Mouse (Mus musculus): ENCODE measurements around the gene Cpne9. TPM values are rescaled to one million over a fixed set of nuclear protein-coding genes. Genes with fewer than 3 reads are reported as not detected.

The Cpne9 gene
- 0.06 TPM in 1 of 2 replicates, not detected in the other for polyA plus RNA-seq (2015; fragmentation: Nextera tagmentation; extraction: Ambion mirVana)

DNA sequence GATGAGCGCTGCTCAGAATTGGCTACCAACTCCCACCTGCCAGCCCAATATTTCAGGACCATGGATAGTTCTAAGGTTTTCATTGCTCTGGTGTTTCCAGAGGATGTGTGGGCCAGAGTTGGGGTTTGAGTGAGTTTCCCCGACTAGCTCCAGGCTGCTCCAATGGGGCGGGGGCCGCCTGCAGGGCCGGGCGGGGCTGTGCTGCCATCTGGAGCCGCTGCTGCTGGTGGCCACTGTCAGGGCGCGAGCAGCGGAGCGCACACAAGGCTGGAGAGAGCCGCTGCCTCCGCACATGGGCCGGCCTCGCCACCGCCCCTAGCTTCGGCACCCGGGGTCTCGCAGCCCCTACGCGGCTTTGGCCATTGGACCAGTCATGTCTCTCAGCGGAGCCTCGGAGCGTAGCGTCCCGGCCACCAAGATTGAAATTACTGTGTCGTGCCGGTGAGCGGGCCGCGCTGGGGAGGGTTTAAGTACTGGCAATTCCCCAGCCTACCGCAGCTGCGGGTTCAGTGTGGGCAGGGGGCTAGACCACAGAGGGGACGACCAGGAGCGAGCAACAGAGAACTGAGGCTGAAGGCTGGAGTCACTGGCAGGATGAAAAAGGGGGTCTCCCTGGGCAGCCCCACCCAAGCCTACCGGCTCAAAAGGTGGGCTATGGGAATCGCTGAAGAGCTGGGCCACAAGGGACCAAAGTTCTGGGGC lies at the start of gene Cpne9:
Gene Cpne9, plus strand, starts transcription at position 207 of the 702 bp plus-strand sequence.
- 2% methylated on average over 37 of the region's 37 CpGs for WGBS
- H3K27ac ChIP-seq (ENCODE audit: low read length): no peak within 1 kb of the TSS
- ATAC-seq (ENCODE audit: insufficient read depth, low FRiP score): no peak
- H3K9me3 ChIP-seq (replicated peaks; ENCODE audit: control insufficient read depth, low read length): no peaks in the 10 kb centered on the region
- peaks cover 31% of the 10 kb centered on the region for H3K27me3 ChIP-seq (ENCODE audit: control insufficient read depth, insufficient read depth, low read length)
- peaks cover 5% of the 10 kb centered on the region; the same call in 1 of the 2 replicates for H3K4me1 ChIP-seq (ENCODE audit: control insufficient read depth, insufficient read depth, low read length)
- H3K36me3 ChIP-seq (ENCODE audit: control insufficient read depth, insufficient read depth, low read length): no peaks in the 10 kb centered on the region
- H3K9ac ChIP-seq (ENCODE audit: low read length): no peak within 1 kb of the TSS
- H3K4me3 ChIP-seq (replicated peaks; ENCODE audit: low read length): peak within 1 kb of the TSS; percentile 19
- peak within 1 kb of the TSS; percentile 23 for H3K4me2 ChIP-seq (ENCODE audit: low read depth, low read length)

DNA sequence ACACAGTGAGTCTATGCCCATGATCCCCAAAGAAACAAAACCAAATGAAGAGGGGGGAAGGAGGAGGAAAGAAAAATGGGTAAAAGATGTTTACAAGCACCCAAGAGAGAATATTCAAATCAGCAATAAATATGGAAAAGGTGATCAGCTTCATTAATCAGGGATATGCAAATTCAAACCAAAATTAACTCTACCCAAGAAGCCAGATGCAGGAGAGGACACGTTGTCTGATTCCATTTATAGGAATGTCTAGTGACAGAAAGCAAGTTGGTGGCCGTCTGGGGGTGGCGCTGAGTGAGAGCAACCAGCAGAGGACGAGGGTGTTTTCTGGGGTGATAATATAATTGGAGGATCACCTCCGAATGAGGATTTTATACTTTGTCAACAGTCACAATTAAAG lies 47.0 kb upstream of the Cpne9 start:
- Histone ChIP-seq H3K36me3 (ENCODE audit: control insufficient read depth, insufficient read depth, low read length) (no peaks in the 10 kb centered on the region), H3K4me3 (replicated peaks; ENCODE audit: low read length) (no peak overlapping the region), H3K9me3 (replicated peaks; ENCODE audit: control insufficient read depth, low read length) (no peaks in the 10 kb centered on the region), H3K27ac (ENCODE audit: low read length) (no peak overlapping the region), H3K9ac (ENCODE audit: low read length) (no peak overlapping the region), H3K4me2 (ENCODE audit: low read depth, low read length) (no peak overlapping the region), H3K27me3 (ENCODE audit: control insufficient read depth, insufficient read depth, low read length) (no peaks in the 10 kb centered on the region), H3K4me1 (ENCODE audit: control insufficient read depth, insufficient read depth, low read length) (peaks cover 10% of the 10 kb centered on the region)
- 69% methylated on average over 5 of the region's 5 CpGs for WGBS
- no peak for ATAC-seq (ENCODE audit: insufficient read depth, low FRiP score)

DNA sequence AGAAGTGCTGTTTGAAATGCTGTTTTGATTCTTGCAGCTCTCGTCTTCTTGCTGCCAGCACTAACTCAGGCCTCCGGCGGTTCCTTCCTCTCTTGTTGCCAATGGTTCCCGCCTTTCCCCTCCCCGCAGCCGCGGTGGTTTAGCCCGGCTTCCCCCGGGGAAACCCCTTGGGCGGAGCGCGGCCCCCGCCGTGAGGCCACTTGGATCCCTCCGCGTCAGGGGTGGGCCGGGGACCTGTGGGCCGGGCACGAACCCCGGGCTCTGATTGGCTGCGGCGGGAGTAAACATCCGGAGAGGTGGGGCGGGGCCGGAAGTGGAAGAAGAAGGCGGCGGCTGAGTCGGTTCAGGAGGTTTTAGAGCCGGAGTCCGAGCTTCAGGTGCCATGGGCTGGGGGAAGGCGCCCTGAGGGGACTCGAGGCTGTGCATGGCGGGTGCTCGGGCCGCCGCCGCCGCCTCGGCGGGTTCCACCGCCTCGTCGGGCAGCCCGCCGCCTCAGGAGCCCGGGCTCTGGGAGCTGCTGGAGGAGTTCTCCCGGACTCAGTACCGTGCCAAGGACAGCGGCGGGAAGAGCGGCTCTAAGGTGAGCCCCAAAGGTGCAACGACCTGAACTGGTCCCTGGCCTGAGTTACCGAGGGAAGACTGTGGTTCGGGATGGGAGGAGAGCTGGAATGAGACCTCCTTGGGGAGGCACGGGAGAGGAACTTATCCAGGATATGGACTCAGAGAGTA lies 44.4 kb upstream of the Cpne9 start, which contains the start of gene Mtmr14:
Gene Mtmr14, plus strand, starts transcription at position 302 of the 729 bp plus-strand sequence.
- Histone ChIP-seq H3K9me3 (replicated peaks; ENCODE audit: control insufficient read depth, low read length) (no peaks in the 10 kb centered on the region), H3K27ac (ENCODE audit: low read length) (peak within 1 kb of the TSS; percentile 69; the same call in 1 of the 2 replicates), H3K27me3 (ENCODE audit: control insufficient read depth, insufficient read depth, low read length) (no peaks in the 10 kb centered on the region), H3K4me3 (replicated peaks; ENCODE audit: low read length) (peak within 1 kb of the TSS; percentile 98), H3K4me1 (ENCODE audit: control insufficient read depth, insufficient read depth, low read length) (peaks cover 10% of the 10 kb centered on the region), H3K9ac (ENCODE audit: low read length) (peak within 1 kb of the TSS; percentile 93), H3K36me3 (ENCODE audit: control insufficient read depth, insufficient read depth, low read length) (no peaks in the 10 kb centered on the region), H3K4me2 (ENCODE audit: low read depth, low read length) (peak within 1 kb of the TSS; percentile 93)
- peak; percentile 100 for ATAC-seq (ENCODE audit: insufficient read depth, low FRiP score)
- WGBS: under 1% methylated on average over 54 of the region's 55 CpGs

DNA sequence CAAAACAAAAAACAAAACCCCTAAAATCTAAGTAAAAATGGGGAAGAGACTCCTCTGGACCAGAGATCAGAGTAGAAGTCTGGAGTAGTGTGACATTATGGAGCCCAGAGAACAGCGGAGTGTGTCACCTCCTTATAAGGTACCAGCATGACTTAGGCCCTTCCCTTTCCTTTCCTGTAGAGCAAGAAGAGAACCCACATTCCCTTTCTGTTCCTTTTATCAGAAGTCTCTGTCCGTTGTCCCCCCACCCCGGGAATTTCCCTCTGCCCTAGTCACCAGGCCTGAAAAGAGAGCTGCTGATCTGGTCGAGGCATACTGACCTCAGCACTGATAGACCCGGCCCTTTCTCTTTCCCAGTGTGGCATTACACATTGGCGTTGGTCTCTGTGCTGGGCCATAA lies 43.7 kb upstream of the Cpne9 start:
- Histone ChIP-seq H3K4me3 (replicated peaks; ENCODE audit: low read length) (peak overlapping the region; percentile 98), H3K9ac (ENCODE audit: low read length) (peak overlapping the region; percentile 93), H3K27me3 (ENCODE audit: control insufficient read depth, insufficient read depth, low read length) (no peaks in the 10 kb centered on the region), H3K4me1 (ENCODE audit: control insufficient read depth, insufficient read depth, low read length) (peaks cover 10% of the 10 kb centered on the region), H3K9me3 (replicated peaks; ENCODE audit: control insufficient read depth, low read length) (no peaks in the 10 kb centered on the region), H3K27ac (ENCODE audit: low read length) (no peak overlapping the region), H3K36me3 (ENCODE audit: control insufficient read depth, insufficient read depth, low read length) (no peaks in the 10 kb centered on the region), H3K4me2 (ENCODE audit: low read depth, low read length) (peak overlapping the region; percentile 93)
- 24% methylated on average over 6 of the region's 6 CpGs for WGBS
- ATAC-seq (ENCODE audit: insufficient read depth, low FRiP score): no peak

DNA sequence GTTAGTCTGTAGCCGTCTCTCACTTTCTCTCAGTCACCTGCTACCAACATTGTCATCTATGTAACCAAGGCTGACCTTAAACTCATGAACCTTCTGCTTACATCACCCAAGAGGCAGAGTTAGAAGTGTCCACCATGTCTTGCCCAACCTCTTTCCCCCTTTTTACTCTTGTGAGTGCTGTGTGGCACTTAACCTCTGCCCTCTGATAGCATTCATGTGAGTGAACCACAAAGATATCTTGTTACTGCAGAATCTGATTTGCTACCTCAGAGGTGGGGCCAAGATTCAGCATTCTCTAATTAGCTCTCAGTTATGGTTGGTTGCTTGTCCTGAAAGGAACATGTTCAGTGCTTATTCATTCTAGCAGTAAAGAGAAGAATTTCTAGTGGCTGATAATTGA lies 39.4 kb upstream of the Cpne9 start:
- Histone ChIP-seq H3K4me1 (ENCODE audit: control insufficient read depth, insufficient read depth, low read length) (peaks cover 10% of the 10 kb centered on the region), H3K9me3 (replicated peaks; ENCODE audit: control insufficient read depth, low read length) (no peaks in the 10 kb centered on the region), H3K4me3 (replicated peaks; ENCODE audit: low read length) (no peak overlapping the region), H3K27ac (ENCODE audit: low read length) (no peak overlapping the region), H3K27me3 (ENCODE audit: control insufficient read depth, insufficient read depth, low read length) (no peaks in the 10 kb centered on the region), H3K4me2 (ENCODE audit: low read depth, low read length) (no peak overlapping the region), H3K36me3 (ENCODE audit: control insufficient read depth, insufficient read depth, low read length) (0 out of 2 replicates have a peak, but pooled peaks cover 4% of the 10 kb centered on the region), H3K9ac (ENCODE audit: low read length) (no peak overlapping the region)
- 80% methylated on average over 1 of the region's 1 CpGs for WGBS
- no peak for ATAC-seq (ENCODE audit: insufficient read depth, low FRiP score)

DNA sequence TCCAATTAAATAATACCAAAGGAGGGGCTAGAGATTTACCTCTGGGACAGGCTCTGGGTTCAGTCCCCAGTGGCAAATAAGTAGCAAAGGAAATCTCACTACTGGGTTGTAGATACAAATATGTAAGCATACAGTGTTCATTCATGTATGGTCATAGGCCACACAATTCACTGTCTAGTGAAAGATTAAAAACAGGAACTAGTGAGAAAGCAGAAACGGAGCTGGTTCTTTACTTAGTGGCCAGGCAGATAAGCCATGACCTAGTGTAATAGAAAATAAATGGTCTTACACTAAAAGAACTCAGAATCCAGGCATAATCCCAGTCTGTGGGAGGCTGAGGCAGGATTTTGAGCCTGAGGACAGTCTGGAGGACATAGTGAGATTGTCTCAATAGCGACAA lies 36.5 kb upstream of the Cpne9 start:
- Histone ChIP-seq H3K27me3 (ENCODE audit: control insufficient read depth, insufficient read depth, low read length) (no peaks in the 10 kb centered on the region), H3K9me3 (replicated peaks; ENCODE audit: control insufficient read depth, low read length) (no peaks in the 10 kb centered on the region), H3K4me2 (ENCODE audit: low read depth, low read length) (no peak overlapping the region), H3K4me1 (ENCODE audit: control insufficient read depth, insufficient read depth, low read length) (no peaks in the 10 kb centered on the region), H3K27ac (ENCODE audit: low read length) (no peak overlapping the region), H3K36me3 (ENCODE audit: control insufficient read depth, insufficient read depth, low read length) (0 out of 2 replicates have a peak, but pooled peaks cover 11% of the 10 kb centered on the region), H3K9ac (ENCODE audit: low read length) (no peak overlapping the region), H3K4me3 (replicated peaks; ENCODE audit: low read length) (no peak overlapping the region)
- WGBS: 82% methylated on average over 2 of the region's 2 CpGs
- no peak for ATAC-seq (ENCODE audit: insufficient read depth, low FRiP score)

DNA sequence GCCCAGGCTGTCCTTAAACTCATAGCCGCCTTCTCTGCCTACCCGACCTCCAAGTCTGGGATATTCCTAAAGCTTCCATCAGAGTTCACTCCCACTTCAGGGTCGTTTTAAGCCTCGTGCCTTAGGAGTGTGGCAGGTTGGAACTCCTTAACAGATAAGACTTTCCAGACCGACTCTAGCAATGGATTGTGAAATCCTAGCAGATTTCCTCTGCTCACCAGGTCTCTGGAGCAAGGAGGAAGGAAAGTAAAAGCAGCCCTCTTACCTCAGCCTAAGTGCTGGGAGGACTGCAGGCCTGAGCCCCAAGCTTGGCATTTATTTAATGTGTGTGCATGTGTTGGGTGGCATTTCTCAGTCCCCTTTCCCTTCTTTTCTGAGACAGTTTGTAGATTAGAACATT lies 31.3 kb upstream of the Cpne9 start:
- peaks cover 21% of the 10 kb centered on the region for H3K36me3 ChIP-seq (ENCODE audit: control insufficient read depth, insufficient read depth, low read length)
- H3K4me1 ChIP-seq (ENCODE audit: control insufficient read depth, insufficient read depth, low read length): no peaks in the 10 kb centered on the region
- H3K27ac ChIP-seq (ENCODE audit: low read length): no peak overlapping the region
- no peak overlapping the region for H3K4me3 ChIP-seq (replicated peaks; ENCODE audit: low read length)
- H3K4me2 ChIP-seq (ENCODE audit: low read depth, low read length): no peak overlapping the region
- H3K9me3 ChIP-seq (replicated peaks; ENCODE audit: control insufficient read depth, low read length): no peaks in the 10 kb centered on the region
- 88% methylated on average over 5 of the region's 5 CpGs for WGBS
- no peak overlapping the region for H3K9ac ChIP-seq (ENCODE audit: low read length)
- no peak for ATAC-seq (ENCODE audit: insufficient read depth, low FRiP score)
- no peaks in the 10 kb centered on the region for H3K27me3 ChIP-seq (ENCODE audit: control insufficient read depth, insufficient read depth, low read length)

DNA sequence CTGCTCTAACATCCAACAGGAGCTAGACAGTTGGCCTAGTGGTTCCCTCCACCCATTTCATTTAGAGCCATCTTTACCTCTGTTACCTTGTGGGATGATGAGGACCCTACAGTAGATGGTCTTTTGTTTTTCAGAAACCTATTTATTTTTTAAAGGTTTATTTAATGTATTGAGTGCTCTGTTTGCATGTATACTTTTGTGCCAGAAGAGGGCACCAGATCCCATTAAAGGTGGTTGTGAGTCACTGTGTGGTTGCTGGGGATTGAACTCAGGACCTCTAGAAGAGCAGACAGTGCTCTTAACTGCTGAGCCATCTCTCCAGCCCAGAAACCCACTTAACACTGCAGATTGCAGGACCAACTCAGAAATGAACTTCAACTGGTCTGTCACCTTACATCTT lies 30.2 kb upstream of the Cpne9 start:
- H3K9me3 ChIP-seq (replicated peaks; ENCODE audit: control insufficient read depth, low read length): no peaks in the 10 kb centered on the region
- no peak overlapping the region for H3K9ac ChIP-seq (ENCODE audit: low read length)
- no peak overlapping the region for H3K27ac ChIP-seq (ENCODE audit: low read length)
- no peaks in the 10 kb centered on the region for H3K4me1 ChIP-seq (ENCODE audit: control insufficient read depth, insufficient read depth, low read length)
- no peaks in the 10 kb centered on the region for H3K27me3 ChIP-seq (ENCODE audit: control insufficient read depth, insufficient read depth, low read length)
- peaks cover 19% of the 10 kb centered on the region for H3K36me3 ChIP-seq (ENCODE audit: control insufficient read depth, insufficient read depth, low read length)
- ATAC-seq (ENCODE audit: insufficient read depth, low FRiP score): no peak
- H3K4me2 ChIP-seq (ENCODE audit: low read depth, low read length): no peak overlapping the region
- no peak overlapping the region for H3K4me3 ChIP-seq (replicated peaks; ENCODE audit: low read length)

DNA sequence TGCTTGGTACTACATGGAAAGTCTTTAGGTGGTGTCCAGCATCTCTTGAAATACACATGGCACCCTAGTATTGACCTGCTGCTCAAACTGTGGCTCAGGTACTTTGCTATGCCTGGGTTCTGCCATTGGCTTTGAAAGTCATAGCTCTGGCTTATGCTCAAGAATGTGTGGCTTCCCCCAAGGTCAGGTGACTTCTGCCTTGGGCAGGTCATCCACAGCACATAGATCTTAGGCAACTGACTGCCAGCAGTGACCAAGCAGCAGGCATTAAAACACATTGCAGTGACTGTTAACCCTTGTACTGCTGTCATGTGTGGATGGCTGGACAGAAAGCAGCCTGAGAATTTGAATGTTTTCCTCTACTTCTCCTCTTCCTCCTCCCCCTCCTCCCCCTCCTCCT lies 27.2 kb upstream of the Cpne9 start:
- Histone ChIP-seq H3K4me3 (replicated peaks; ENCODE audit: low read length) (no peak overlapping the region), H3K27me3 (ENCODE audit: control insufficient read depth, insufficient read depth, low read length) (no peaks in the 10 kb centered on the region), H3K9me3 (replicated peaks; ENCODE audit: control insufficient read depth, low read length) (no peaks in the 10 kb centered on the region), H3K36me3 (ENCODE audit: control insufficient read depth, insufficient read depth, low read length) (peaks cover 21% of the 10 kb centered on the region), H3K4me2 (ENCODE audit: low read depth, low read length) (no peak overlapping the region), H3K4me1 (ENCODE audit: control insufficient read depth, insufficient read depth, low read length) (no peaks in the 10 kb centered on the region), H3K9ac (ENCODE audit: low read length) (no peak overlapping the region), H3K27ac (ENCODE audit: low read length) (no peak overlapping the region)
- ATAC-seq (ENCODE audit: insufficient read depth, low FRiP score): no peak

Measured in stomach, embryonic 16.5 days (tissue).